Mouse (Mus musculus) cerebellum, adult 11-12 months (tissue): ENCODE results near the gene Dlgap4.

ENCODE experiments used
- DNase-seq: peaks from one replicate; pipeline ENCODE4 v3.0.0; 2022

Dlgap4 gene

DNA sequence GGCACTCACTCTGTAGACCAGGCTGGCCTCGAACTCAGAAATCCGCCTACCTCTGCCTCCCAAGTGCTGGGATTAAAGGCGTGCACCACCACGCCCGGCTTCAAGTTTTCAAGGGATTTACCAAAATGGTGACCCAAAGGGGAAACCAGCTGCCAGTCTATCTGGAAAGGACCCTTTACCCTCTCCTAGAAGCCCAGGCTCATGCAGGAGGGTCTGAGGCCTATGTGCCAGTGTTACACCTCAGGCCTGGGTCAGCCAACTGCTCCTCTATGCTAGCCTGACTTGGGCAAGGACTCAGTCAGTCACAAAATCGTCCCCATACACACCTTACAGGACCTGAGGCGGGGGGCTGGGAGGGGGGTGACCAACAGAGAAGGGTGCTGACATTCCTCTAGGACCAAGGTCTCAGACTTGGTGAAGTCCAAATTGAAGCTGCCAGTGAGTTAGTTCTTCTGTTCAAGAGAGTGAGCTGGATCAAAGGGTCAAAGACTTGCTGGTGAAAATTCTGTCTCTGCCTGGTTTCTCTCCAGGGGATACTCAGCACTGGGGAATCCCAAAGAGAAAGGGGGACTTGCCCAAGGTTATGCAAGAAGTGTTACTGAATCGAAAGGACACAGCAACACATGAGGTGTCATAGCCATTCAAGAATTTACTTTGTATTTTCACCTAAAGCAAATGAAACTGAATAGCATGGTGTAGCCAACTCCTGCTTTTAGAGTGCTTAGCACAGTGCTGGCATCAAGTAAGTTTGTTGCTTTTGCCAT is 106.2 kb downstream of the Dlgap4 start:
- peak; percentile 55 for DNase-seq

DNA sequence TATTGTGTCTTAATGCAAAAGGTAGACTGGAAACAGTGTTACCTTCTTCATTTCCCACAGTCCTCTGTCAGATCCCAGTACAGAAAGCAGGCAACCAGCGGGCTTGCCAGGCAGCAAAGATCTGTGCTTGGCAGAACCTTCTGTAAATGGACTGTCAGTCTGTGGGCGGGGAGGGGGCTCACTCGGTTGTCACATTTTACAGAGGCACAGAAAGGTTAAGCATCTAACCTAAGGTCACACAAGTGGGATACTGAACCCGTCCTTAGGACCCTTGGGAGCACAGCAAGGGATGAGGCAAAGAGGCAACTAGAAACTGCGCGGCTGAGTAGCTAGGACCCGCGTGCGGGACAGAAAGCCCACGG is 106.8 kb downstream of the Dlgap4 start:
- DNase-seq: no peak

DNA sequence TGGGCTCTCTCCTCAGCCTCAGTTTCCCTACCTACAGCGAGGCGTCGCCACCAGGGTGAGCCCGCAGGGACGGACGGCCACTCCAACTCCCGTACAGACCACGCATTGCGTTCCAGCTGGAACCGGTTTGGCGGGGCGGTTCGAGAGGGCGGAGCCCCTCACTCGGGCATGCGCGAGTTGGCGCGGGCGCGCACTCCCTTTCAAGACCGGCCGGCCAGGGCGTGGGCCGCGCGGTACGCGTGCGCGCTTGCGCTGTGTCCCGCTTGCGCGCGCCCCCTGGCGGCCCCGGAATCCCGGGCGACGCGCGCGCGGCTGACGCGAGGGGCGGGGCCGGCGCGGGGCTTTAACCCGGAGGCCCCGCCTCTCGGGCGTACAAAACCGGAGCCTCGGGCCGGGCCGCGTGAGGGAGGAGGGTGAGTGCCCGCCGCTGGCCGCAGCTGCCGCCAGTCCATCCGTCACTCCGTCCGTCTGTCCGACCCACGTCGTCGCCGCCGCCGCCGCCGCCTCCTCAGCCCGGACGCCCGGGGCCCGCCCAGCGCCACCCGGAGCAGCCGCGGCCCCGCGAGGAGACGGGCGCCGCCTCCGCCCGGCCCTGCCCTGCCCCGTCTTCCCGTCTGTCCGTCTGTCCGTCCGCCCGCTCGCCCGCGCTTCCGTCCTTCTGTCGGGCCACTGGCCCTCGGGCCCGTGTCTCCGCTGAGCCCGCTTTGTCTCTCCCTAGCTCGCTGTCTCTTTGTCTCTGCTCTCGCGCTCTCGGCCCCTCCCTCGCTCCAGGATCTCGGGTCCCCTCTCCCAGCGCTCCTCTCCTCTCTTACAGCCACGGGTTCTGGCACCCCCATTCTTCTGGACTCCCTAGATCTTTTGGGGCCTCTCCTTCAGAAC is 107.4 kb downstream of the Dlgap4 start:
- peak; percentile 96 for DNase-seq

DNA sequence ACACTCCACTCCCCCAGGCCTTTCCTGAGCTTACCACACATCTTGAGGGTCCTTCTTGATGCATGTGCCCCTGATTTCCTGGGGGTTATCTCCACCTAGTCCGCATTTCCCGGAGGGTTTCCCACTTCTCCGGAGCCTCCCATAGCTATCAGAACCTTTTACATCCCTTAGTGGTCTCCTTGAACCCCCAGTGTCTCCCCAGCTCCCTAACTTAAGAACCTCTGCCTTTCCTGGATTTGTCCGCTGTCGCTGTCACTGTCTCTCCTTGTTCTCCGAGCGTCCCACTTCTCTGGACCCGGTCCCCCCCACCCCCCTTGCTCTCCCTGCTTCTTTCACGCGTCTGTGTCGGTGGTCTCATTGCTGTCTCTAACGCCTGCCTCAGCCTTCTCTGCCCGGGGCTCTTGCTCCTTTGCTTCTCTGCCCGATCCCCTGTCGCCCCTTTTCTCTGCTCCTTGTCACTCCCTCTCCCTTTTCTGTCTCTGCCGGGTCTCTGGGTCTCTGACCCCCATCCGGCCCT is 108.1 kb downstream of the Dlgap4 start:
- DNase-seq: no peak

DNA sequence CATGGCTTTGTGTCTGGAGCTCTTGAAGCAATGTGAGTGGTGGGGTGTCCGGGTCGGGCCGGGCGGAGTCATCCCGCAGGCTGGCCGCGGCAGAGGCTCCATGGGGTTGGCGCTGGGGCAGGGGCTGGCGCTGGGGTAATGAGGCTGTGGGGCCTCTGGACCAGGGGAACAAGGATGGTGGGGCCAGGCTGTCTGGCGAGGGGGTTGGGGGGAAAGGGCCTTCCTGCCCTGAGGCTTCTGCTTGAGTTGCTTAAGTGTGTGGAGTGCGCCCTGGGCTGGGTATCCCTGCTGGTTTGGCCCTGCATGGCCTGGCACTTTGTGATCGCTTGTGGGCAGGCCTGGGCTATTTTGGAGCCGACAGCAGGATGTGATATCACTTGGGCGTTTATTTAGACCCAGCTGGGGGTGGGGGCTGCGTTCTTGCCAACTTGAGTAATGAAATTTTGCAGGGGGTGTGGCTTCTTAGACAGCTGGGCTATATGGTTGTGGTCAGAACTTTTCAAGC is 108.6 kb downstream of the Dlgap4 start:
- peak; percentile 70 for DNase-seq

DNA sequence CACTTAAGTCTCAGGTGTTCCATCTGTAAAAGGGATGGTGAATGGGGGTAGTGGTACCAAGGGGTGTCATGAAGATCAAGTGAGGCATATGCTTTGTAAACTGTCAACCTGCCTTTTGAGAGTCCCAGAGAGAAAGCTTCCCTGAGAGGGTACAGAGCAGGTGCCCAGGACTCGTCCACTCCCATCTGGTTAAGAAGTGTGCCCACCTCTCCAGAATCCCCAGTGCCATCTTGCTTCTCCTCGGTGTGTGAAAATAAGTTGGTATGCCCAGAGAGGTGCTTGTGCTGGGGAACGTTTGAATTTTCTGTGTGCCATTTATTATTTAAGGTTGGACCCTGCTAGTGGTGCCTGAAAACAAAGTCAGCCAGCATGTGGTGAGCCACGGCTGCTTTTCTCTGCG is 109.2 kb downstream of the Dlgap4 start:
- no peak for DNase-seq

DNA sequence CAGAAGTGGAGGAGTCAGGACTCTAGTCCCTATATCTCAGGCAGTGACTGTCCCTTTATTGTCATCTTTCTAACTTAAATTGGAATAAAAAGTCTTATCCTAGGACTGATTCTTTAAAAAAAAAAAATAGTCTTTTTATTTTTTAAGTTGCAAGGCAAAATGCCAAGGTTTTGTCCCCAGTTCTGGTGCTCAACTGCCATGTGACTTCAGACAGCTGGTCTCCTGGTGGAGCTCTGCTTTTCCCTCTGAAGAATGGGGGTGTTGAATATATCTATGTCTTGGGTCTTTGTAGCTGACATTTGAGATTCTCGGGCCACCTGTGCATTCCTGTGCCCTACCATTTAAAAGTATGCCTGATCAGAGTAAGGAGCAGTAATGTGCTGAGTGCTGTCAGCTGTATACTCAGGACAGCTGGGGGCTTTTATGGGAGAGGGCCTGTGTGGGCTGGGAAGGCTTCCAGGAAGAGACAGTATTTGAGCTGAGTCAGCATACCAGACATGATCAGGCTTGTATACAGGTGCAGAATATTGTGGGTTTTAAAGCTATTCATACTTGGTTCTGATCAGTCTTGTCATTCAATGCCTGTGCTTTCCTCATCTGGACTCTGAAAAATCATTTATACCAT is 110.5 kb downstream of the Dlgap4 start:
- no peak for DNase-seq

DNA sequence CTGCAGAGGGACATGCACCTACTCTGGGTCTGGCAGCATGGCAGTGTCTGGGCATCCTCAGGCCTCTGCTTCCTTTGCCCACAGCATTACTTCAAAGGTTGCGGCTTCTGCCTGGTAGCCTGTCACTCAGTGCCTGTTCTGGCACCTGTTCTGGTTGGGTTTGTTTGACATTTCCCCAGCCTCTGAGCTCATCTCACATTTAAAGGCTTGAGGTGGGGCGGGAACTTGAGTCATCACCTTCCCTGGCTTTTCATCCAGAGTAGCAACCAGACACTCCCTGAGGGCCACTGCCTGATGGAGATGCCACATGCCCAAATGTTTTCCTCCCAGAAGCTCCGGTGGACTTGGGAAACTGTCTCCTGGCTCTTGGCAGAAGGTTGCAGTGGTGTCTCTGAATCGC is 111.4 kb downstream of the Dlgap4 start:
- no peak for DNase-seq

DNA sequence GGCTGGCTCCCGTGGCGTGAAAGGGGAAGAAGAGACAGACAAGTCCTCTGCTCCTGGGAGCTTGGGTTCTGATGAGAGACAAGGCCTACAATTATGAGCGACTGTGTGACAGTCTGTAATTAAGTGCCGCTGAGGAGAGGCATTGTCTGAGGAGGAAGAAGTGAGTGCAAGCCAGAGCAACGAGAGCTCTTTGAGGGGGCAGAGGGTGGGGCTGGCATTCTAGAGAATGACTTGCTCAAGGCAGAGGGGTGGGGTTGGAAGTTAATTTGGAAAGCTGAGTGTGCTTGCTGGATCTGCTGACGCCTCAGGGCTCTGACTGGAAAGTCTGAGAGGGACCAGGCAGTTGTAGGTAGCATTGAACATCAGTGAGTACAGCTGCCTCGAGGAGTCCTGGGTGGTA is 112.8 kb downstream of the Dlgap4 start:
- no peak for DNase-seq

DNA sequence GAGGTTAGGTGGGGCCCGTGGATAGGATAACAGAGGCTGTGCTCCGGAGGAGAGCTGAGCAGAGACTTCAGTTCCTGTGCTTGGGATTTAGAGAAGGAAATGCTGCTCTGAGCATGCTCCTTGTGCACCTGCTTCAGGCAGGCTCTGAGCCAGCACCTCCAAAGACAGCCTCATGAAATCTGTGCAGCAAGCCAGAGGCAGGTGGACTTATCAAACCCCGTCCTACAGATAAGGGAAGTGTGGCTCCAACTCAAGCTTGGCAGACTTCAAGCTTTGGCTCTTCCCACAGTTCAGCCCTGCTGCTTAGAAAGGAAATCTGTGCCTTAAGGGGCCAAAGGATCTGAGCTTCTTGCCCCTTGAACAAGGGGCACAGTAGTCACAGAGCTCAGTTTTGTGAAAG is 113.4 kb downstream of the Dlgap4 start:
- peak; percentile 63 for DNase-seq

DNA sequence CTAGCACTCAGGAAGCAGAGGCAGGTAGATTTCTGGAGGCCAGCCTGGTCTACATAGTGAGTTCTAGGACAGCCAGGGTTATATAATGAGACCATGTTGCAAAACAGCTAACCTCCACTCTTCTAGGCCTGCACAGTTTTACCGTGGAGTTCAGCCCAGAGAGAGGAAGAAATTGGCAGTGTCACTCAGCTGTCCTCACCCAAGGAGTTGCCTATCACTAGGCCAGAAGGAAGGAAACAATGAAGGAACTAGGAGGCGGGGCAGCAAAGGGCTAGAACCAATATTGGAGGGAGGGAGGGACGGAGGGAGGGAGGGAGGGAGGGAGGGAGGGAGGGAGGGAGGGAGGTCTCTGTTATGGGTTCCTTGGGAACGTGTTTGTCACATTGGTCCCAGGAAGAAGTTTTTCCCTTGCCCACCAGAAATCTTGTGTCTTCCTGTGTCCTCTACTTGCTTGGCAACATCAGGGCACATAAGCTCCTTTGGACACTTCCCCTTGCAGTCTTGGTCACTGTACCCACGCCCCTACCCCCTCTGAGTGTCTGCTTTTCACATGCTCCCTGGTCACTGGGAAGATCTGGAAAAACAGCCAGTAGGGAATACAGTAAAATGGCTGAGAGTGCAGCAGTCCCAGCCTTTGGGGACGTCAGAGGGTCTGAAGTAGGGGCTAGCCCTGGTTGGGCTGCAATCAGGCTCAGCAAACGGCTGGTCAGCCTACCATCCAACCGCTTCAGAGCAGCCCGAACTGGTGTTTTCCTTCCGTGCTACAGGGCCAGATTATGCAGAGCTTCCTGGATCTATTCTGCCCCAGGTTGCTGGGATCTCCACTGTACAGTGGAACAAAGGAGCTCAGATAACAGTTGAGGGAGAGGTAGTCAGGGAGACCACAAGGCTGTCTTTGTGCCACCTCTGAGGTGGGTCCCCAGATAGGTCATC is 116.3 kb downstream of the Dlgap4 start:
- no peak for DNase-seq

DNA sequence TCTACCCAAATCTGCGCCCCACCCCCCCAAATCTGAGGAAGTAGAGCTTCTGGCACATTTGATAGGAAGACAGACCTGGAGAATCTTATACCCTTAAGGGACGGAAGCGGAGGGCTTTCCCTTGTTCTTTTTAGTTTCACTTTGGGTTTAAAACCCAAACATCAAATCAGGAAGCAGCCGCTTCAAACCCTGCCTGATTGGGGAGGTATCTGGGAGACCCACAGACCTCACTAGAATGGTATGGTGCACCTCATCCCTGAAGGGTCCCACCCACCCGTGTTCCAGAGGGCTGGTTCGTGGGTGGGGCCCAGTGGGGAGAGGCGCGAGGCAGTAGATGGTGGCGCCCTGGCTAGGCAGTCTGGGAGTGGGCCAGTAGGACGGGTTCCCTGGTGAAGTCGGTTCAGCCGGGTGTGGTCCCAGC is 117.0 kb downstream of the Dlgap4 start:
- DNase-seq: no peak

DNA sequence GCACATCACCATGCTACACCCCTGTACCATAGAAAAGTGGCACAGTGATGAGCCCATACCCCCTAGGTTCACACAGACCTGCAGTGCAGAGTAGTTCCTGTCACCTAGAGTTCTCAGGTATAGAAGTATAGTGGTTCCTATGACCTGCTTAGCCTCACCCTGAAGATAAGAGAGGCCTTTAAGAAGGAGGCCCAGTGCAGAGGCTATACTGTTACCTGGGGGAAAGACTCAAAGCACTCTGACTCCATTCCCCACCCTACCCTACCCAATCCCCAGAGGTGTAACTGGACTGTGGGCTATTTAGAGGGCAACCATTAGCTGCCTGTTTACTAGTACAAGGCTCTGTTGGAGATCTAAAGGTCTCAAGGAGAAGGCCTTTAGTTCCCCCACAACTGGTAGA is 118.1 kb downstream of the Dlgap4 start:
- DNase-seq: no peak

DNA sequence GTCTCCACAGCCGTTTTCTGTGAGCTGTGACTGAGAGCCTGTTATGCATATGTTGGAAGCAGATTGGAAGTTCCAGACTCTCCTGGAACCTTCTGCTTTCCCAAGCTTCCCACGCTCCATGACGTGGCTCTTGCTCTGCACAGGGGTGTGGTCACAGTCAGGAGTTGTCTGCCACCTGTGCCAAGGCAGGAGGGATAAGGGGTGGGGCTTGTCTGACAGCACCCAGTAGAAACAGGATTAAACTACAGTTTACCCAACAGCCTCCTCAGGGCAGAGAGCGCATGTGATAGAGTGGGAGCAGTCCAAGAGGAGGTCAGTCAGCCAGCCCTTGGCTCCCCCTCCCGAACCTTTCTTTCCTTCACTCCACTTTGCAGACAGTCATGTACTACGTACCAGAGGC is 118.6 kb downstream of the Dlgap4 start:
- peak; percentile 48 for DNase-seq

DNA sequence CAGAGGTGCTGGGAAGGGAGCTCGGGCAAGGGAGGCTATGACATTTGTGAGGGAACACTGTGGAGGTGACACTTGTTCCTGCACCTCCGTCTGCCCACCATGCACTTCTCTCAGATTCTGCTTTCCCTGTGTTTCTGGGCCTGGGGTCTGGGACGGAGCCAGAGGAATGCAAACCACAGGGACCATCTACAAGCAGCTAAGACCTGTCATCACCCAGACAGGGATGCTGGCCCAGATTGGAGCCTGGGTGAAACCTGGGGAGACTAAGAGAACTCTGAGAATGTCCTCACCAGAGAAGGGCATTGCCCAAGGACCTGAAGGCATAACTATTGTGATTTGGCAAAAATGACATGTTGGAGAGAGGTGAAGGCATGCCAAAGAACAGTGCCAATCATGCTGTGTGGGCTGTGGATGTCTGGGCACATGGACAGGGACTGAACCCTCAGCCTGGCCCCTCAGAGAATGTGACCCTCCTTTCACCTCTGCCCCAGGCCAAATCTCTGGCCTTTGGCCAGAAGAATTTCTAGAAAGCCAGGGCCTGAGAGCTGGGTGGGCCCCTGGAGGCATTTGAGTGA is 122.3 kb downstream of the Dlgap4 start:
- DNase-seq: peak; percentile 49

DNA sequence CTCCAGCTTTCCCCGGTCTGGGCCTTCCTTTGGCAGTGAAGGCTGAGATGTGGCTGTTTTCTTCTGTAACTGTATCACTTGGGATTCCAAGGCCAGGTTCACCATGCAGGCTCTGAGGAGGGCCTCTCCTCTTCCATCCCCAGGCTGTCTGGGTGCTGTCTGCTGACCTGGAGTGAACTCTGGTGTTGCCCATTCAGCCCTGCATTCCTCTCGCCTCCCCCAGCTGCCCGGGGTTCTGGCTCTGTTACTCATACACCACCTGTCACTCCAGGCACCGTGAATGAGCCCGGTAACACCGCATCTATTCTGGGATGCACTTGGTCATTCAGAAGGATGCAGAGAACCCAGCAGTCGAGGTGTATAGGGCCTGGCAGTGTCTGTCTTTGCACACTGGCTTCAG is 123.3 kb downstream of the Dlgap4 start:
- peak; percentile 64 for DNase-seq

DNA sequence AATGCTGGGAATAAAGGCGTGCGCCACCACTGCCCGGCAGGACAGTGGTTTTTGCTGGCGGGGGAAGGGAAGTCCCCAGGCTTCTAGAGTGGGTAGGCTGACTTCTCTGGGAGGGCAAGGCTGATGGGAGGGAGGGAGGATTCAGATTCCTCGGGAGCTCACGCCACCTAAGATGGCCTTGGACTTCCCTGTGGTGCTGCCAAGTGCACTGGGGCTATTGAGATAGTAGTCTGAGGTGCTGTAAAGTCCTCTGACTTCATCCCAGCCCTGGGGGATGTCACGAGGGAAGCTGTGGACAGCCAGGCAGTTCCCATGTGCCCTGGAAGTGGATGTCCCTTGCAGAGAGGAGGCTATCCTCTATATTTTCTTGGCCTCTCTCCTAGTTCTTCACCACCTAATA is 124.5 kb downstream of the Dlgap4 start:
- DNase-seq: no peak

DNA sequence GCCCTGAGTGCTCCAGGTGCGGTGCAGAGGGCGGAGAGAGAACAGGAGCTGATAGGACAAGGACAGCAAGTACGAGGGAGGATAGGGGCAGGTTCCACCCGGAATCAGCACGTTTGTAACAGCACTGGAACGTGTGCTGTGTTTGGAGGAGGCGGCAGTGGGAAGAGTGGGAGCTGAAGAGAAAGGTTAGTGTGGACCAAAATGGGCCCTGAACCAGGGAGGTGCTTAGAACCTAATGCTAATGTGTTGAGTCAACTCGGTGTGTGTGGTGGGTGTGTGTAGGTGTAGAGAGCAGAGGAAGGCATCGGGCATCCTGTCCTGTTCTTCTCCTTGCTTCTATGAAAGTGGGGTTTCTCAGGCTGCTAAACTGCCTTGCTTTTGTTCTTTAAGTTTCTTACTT is 127.8 kb downstream of the Dlgap4 start:
- DNase-seq: no peak

DNA sequence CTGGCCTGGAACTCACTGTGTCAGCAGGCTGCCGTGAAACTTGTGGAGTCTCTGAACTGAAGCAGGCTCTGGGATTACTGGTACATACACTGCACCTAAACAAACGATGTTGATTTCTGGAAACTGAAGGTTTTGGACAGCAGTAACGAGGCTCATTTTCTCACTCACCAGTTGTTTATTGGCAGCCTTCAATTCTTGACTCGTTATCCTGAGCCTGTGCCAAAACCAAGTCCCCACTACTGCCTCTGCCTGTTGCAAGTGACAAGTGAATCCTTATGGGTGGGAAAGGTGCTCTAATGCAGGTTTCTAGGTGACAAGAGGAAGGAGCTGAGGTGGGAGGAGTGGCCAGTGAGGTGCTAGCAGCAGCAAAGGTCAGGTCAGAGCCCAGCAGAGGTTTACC is 128.5 kb downstream of the Dlgap4 start:
- no peak for DNase-seq

DNA sequence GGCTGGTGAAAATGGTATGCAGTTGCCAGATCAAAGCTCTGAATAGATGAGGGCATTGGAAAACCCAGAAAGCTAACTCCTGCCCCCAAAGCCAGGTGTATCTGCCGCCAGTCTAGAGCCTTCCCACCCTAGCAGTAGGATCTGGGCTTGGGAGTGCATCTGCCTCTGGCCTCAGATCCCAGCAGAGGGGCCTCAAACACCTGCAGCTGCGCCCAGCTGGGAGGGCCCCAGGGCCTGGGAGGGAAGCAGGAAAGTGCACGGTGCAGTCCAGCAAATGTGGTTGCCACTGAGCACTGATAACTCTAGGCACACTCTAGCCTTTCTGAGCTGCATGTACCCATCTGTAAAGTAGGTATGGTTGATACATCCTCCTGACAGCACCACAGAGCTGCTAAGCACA is 129.7 kb downstream of the Dlgap4 start:
- no peak for DNase-seq

DNA sequence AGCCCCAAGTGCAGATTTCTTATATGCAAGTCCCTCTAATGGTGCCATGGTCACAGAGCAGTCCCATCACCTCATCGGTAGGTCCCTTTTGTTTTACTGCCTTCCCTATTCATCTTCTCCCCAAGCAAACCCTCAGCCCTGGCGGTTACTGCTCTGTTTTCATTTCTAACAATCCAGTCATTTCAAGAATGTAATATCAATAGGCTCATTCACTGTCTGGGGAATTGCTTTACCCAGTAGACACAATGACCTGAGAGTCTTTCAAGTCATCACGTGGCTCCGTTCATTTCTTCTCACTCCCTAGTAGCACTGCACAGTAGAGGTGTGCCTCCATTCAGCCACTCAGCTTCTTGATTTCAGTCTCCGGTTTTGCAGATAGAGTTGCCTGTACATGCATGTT is 130.9 kb downstream of the Dlgap4 start:
- DNase-seq: no peak

DNA sequence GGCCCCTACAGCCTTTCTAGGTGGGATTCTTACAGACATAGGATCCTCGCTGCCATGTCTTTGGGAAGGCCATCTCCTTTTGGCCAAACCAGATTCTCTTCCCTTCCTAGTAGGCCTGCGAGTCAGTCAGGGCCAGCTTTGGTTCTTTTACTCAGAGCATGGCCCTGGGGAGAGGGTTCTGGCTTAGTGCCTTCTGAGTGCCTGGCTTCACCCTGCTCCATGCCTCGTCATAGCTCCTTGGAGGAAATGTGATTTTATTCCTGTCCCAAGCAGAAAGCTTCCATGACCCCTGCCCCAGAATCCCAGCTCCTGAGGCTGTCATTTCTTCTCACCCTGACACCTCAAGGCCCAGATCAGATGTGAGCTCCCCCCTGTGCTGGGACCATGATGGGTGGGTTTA is 133.8 kb downstream of the Dlgap4 start:
- no peak for DNase-seq
